Mouse (Mus musculus): ENCODE measurements at regions not wholly inside any gene's neighbourhood (a gene's known extent, or its start where the extent isn't known, plus 50 kb on each side); places are given as distances from the start of the nearest gene placed in this dataset.
A peak's percentile ranks its signal among the peaks of the same experiment; 100 is the strongest.

DNA sequence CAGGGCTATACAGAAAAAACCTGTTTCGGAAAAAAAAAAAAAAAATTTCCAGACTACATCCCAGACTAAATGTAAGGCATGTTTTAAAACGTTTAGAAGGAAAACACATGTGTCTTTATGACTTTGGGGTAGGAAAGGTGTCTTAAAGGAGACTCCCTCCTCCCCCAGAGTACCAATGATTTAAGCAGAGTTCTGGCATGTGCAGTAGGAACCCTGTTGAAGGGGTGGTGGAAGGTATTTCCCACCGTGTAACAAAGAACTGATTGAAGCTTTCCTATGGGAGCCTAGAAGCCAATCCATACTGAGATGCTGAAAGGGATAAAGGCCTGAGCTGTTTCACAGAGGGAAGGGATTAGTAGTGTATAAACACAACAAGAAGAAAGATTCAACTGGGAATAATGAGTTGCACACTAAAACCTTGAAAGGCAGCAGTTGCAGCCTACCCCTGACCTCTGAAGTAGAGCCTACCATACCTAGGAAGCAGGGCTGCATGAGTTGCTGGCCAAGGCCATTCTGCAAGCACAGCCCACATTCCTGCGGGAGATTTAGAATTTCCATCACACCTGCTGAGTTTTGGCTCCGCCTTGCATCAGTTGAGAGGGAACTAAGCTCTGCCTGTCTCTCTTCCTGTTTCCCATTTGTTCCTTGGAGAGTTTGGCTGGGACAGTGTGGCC lies 132.4 kb upstream of the Topaz1 start:
- WGBS = 29% methylated on average over 5 of the region's 5 CpGs
- no peaks in the 10 kb centered on the region for H3K4me1 ChIP-seq (ENCODE audit: control insufficient read depth, insufficient read depth, low read length)
- TF ChIP-seq POLR2A (IDR thresholded peaks at IDR 0.05; ENCODE audit: borderline replicate concordance, extremely low read depth, low read depth, low read length) = no peak
- no peak for TF ChIP-seq CTCF (IDR thresholded peaks at IDR 0.05; ENCODE audit: insufficient read depth, low read length)
- no peak overlapping the region for H3K4me3 ChIP-seq (replicated peaks; ENCODE audit: extremely low read depth, low read depth, low read length)
- no peak for DNase-seq

DNA sequence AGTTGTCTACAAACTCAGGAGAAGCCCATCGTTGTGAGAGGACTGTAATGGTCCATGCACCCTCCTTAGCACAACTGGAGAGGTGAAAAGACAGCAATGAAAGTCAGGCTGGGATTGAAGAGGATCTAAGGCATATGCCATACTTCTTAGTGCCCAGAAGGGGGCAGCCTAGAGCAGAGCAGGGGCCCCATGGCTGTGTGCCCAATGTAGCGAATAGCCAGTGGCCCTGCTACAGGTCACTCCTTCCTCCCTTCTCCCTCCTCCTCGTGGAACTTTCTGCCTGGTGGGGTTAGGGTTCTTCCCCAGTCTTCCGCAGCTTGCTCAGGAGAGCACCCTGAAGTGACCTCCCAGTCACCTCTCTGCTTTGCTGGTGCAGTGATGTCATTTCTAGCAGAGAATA lies 131.8 kb upstream of the Topaz1 start:
- no peak for TF ChIP-seq POLR2A (IDR thresholded peaks at IDR 0.05; ENCODE audit: borderline replicate concordance, extremely low read depth, low read depth, low read length)
- TF ChIP-seq CTCF (IDR thresholded peaks at IDR 0.05; ENCODE audit: insufficient read depth, low read length) = peak; percentile 58
- WGBS = 14% methylated on average over 4 of the region's 4 CpGs
- Histone ChIP-seq H3K4me3 (replicated peaks; ENCODE audit: extremely low read depth, low read depth, low read length) (no peak overlapping the region), H3K4me1 (ENCODE audit: control insufficient read depth, insufficient read depth, low read length) (no peaks in the 10 kb centered on the region)
- peak; percentile 25 for DNase-seq

DNA sequence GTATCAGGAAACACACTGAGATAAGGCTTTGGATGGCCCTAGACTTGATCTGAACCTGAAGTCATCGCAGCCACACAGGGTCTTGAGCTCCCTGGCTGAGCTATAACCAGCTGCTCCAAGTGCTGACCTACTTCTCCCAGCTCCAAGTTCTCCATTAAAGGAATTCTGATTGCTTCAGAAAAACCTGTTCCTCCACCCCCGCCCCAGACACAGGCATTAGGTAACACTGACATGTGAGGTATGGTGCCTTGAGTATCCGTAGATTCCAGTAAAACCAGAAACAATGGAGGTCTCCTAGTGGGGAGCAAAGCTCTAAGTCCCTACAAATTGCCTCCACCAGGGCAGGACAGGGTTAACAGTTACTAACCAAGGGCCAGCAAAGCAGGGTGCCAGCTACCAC lies 129.4 kb upstream of the Topaz1 start:
- no peak overlapping the region for H3K4me3 ChIP-seq (replicated peaks; ENCODE audit: extremely low read depth, low read depth, low read length)
- 39% methylated on average over 3 of the region's 3 CpGs for WGBS
- peak; percentile 5 for DNase-seq
- no peaks in the 10 kb centered on the region for H3K4me1 ChIP-seq (ENCODE audit: control insufficient read depth, insufficient read depth, low read length)
- TF ChIP-seq POLR2A (IDR thresholded peaks at IDR 0.05; ENCODE audit: borderline replicate concordance, extremely low read depth, low read depth, low read length) (no peak), CTCF (IDR thresholded peaks at IDR 0.05; ENCODE audit: insufficient read depth, low read length) (no peak)

DNA sequence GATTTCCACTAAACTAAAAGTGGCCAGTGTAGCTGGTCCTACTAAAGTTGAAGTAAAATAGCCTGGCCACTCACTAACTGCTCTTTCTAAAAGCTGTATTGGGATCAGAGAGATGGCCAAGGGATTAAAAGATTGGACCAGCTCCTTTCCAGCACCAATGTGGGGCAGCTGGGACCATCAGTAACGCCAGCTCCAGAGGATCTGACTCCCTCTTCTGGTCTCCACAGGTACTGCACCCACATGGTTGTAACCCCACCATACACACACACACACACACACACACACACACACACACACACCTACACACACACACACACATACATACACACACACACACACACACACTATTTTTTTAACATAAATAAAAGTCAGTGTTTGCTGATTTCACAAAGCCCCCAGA lies 122.1 kb upstream of the Topaz1 start:
- no peaks in the 10 kb centered on the region for H3K4me1 ChIP-seq (ENCODE audit: control insufficient read depth, insufficient read depth, low read length)
- TF ChIP-seq POLR2A (IDR thresholded peaks at IDR 0.05; ENCODE audit: borderline replicate concordance, extremely low read depth, low read depth, low read length) = no peak
- no peak for TF ChIP-seq CTCF (IDR thresholded peaks at IDR 0.05; ENCODE audit: insufficient read depth, low read length)
- DNase-seq = no peak
- WGBS = 90% methylated on average over 1 of the region's 1 CpGs
- no peak overlapping the region for H3K4me3 ChIP-seq (replicated peaks; ENCODE audit: extremely low read depth, low read depth, low read length)

DNA sequence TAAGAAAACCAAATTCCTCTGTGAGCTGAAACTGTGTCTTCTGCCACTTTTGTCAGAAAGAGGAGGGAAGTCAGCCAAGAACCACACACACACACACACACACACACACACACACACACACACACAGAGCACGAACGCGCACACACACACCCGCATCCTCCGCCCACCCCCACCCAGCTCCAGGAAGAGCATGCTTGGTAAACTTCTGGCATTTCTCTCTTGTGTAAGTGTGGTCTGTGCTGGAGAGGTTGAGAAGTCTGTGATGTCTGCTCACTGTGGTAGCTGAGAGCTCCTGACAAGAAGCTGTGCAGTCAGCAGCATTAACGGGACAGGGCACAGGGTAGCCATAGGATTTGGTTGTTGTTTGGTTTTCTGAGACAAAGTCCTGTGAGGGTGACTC lies 120.8 kb upstream of the Topaz1 start:
- DNase-seq = no peak

DNA sequence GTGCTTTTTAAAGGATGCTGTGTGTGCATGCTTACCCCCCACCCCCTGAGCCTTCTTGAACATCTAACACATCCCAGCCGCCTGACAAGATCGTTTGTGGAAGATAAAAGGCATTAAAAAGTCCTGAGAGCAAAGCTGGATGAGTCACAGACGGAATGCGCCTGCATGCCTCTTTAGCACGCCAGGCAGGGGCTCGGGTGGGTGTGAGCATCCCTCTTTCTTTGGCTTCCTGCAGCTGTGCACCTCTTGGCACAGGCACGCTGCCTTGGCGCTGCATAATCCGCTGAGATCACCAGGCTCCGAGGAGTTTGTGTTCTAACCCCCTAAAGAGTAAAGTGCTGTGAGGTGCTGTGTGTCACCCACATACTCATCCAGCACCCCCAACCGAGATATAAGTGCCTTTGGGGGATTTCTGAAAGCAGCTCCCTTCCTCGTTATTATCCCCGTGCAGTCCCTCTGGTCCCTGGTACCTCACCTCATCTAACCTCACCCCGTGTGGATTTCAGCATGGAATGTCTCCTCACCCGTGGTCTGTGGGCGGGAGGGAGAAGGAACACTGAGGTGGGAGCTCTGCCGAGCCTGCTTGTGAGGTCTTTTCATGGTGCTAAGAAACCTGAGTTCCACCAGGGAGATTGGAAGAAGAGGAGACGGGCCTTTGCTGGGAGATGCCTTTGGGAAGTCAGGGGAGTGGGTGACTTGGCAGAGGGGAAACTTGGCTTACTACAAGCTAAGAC lies 117.8 kb upstream of the Topaz1 start:
- DNase-seq = no peak
- Histone ChIP-seq H3K4me1 (ENCODE audit: control insufficient read depth, insufficient read depth, low read length) (no peaks in the 10 kb centered on the region), H3K4me3 (replicated peaks; ENCODE audit: extremely low read depth, low read depth, low read length) (no peak overlapping the region)
- WGBS = 22% methylated on average over 18 of the region's 18 CpGs
- TF ChIP-seq CTCF (IDR thresholded peaks at IDR 0.05; ENCODE audit: insufficient read depth, low read length) (no peak), POLR2A (IDR thresholded peaks at IDR 0.05; ENCODE audit: borderline replicate concordance, extremely low read depth, low read depth, low read length) (no peak)

More for the DNA sequence above, 120.8 kb upstream of the Topaz1 start:
- WGBS = 35% methylated on average over 6 of the region's 6 CpGs
- Histone ChIP-seq H3K4me1 (ENCODE audit: control insufficient read depth, insufficient read depth, low read length) (no peaks in the 10 kb centered on the region), H3K4me3 (replicated peaks; ENCODE audit: extremely low read depth, low read depth, low read length) (no peak overlapping the region)
- TF ChIP-seq POLR2A (IDR thresholded peaks at IDR 0.05; ENCODE audit: borderline replicate concordance, extremely low read depth, low read depth, low read length) (no peak), CTCF (IDR thresholded peaks at IDR 0.05; ENCODE audit: insufficient read depth, low read length) (no peak)

DNA sequence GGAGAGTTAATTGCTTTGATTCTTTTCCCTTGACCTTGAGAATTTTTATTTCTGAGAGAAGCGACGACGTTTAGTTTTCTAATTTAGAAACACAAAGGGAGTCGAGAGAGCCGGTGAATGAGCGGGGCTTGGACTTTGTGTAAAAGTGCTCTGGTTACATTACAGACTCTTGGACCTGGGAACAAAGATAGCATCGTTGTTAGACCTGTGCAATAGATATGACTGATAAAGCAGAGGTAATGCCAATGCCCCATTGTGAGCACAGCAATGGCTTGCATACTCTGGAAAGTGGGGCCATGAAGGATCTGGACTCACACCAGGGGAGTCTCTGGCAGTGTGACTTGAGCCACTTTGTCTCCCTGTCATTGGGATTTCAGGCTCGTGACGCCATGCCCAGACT lies 115.4 kb upstream of the Topaz1 start:
- DNase-seq = no peak
- Histone ChIP-seq H3K4me1 (ENCODE audit: control insufficient read depth, insufficient read depth, low read length) (no peaks in the 10 kb centered on the region), H3K4me3 (replicated peaks; ENCODE audit: extremely low read depth, low read depth, low read length) (no peak overlapping the region)
- 66% methylated on average over 9 of the region's 9 CpGs for WGBS
- no peak for TF ChIP-seq CTCF (IDR thresholded peaks at IDR 0.05; ENCODE audit: insufficient read depth, low read length)

DNA sequence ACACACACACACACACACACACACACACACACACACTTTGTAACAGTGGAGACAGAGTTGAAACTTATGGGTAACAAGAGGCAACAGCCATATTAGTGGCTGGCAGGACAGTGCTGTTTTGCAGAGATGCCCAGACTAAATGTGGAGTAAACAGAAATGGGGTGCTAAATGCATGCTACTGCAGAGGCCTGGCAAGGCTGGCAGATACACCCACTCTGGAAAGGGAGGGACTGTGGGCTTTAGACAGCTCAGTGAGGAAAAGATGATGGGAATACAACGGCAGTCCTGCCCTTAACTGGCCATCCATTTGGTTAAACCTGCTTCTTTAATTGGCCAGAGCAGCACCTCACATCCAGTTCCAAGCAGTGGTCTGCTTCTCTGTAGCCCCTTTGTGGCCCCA lies 113.7 kb upstream of the Topaz1 start:
- no peaks in the 10 kb centered on the region for H3K4me1 ChIP-seq (ENCODE audit: control insufficient read depth, insufficient read depth, low read length)
- H3K4me3 ChIP-seq (replicated peaks; ENCODE audit: extremely low read depth, low read depth, low read length) = no peak overlapping the region
- WGBS = 72% methylated on average over 1 of the region's 1 CpGs
- TF ChIP-seq POLR2A (IDR thresholded peaks at IDR 0.05; ENCODE audit: borderline replicate concordance, extremely low read depth, low read depth, low read length) (no peak), CTCF (IDR thresholded peaks at IDR 0.05; ENCODE audit: insufficient read depth, low read length) (no peak)
- no peak for DNase-seq

DNA sequence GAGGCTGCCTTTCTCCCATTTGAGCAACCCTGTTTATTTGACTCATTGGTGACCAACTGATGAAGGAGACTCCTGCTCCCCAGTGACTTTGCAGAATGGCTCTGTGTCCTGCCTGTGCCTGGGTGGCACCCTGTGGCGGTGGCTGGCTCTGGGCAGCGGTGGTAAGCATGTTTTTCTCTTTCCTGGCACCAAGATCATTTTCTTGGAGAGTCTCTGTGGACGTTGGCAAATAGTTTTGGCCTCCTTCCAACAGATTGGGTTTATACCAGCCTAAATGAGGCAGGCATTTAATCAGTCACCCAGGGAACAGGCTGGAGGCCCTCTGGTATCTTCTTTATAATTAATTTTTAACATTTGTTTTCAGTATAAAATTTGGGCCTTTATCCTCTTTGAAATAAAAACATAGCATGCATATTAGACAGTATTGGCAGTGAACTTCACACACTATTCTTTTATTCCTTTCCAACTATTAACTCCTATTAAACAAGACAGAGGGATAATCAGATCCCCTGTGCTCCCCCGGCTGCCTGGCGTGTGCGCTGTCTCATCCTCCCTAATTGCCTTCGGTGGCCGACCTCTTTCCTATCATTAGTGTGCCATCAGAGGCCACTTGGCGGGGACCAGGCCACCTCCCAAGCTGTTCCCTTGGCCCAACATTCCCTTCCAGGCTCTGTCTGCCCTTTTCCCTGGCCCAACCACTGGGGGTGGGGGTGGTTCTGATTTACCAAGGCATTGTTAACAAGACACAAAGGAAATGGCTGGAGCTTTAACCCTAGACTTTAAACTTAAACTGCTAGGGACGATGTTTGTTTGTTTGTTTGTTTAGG lies 111.8 kb upstream of the Topaz1 start:
- 49% methylated on average over 10 of the region's 10 CpGs for WGBS
- no peak overlapping the region for H3K4me3 ChIP-seq (replicated peaks; ENCODE audit: extremely low read depth, low read depth, low read length)
- no peaks in the 10 kb centered on the region for H3K4me1 ChIP-seq (ENCODE audit: control insufficient read depth, insufficient read depth, low read length)
- peak; percentile 5 for DNase-seq
- TF ChIP-seq POLR2A (IDR thresholded peaks at IDR 0.05; ENCODE audit: borderline replicate concordance, extremely low read depth, low read depth, low read length) (no peak), CTCF (IDR thresholded peaks at IDR 0.05; ENCODE audit: insufficient read depth, low read length) (no peak)
